Mouse (Mus musculus) ES-Bruce4 (cell line): ENCODE results near the gene Slc23a2.

Experiments used
- CTCF ChIP-seq: IDR thresholded peaks from one replicate; pipeline ENCODE4 v1.8.1; 2011; ENCODE audit warnings: low read depth, low read length
- EP300 ChIP-seq: IDR thresholded peaks from 2 replicates; pipeline ENCODE4 v1.6.1; 2011; ENCODE audit warnings: low read depth, low read length; ENCODE audit not compliant: insufficient read depth
- POLR2A ChIP-seq: IDR thresholded peaks from one replicate; pipeline ENCODE4 v1.8.1; 2011; ENCODE audit warnings: low read length; ENCODE audit not compliant: insufficient read depth

DNA sequence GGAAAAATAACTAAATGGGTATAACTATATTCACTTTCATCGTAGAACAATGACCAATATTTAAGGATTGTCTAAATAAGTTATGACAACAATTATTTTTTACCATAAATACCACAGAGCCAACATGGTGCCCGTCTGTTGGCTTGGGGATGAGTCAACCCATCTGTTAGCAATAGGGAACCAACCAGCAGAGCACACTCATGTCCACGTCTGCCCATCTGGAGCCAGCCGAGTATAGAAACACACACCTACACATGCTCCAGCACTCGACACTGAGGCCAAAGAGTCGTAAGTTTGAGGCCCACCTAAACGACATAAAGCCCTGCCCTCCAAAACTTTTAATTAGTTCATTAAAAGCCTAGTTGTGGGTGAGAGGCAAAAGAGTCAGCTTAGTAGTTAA, 15.7 kb downstream of the Slc23a2 start:
- TF ChIP-seq POLR2A (no peak), CTCF (no peak), EP300 (no peak)
